Mouse (Mus musculus): ENCODE results near the gene Gm21897.
"Not testable (repeated sequence)": the region's sequence is repeated elsewhere in the genome, so short reads cannot be mapped to it uniquely, and the experiment has no call there.

Gene Gm21897

GRCm38 (mm10) chr16:15317158-15317557 lies at the start of gene Gm21897:
TSS of gene Gm21897 (plus strand) at chr16:15317458.
- DNase-seq = not testable (repeated sequence)

GRCm38 (mm10) chr16:15272291-15272690 lies 45.0 kb upstream of the Gm21897 start:
- no peak for DNase-seq

GRCm38 (mm10) chr16:15277461-15277860 lies 39.8 kb upstream of the Gm21897 start:
- DNase-seq = no peak

- DNase-seq = no peak
These were observed 24.2 kb upstream of the Gm21897 start for GRCm38 (mm10) chr16:15293041-15293440.

- no peak for DNase-seq
These were observed 23.0 kb upstream of the Gm21897 start for GRCm38 (mm10) chr16:15294289-15294688.

- no peak for DNase-seq
These were observed 22.2 kb upstream of the Gm21897 start for GRCm38 (mm10) chr16:15294911-15295659.

GRCm38 (mm10) chr16:15334526-15334925 lies 17.3 kb downstream of the Gm21897 start:
- DNase-seq = no peak

GRCm38 (mm10) chr16:15339051-15339450 lies 21.8 kb downstream of the Gm21897 start:
- no peak for DNase-seq

- DNase-seq = no peak
These were observed 28.8 kb downstream of the Gm21897 start for GRCm38 (mm10) chr16:15346045-15346444.

- no peak for DNase-seq
These were observed 32.1 kb downstream of the Gm21897 start for GRCm38 (mm10) chr16:15349381-15349780.

GRCm38 (mm10) chr16:15351301-15351700 lies 34.0 kb downstream of the Gm21897 start:
- no peak for DNase-seq

- DNase-seq = no peak
These were observed 35.1 kb downstream of the Gm21897 start for GRCm38 (mm10) chr16:15352320-15352719.

- no peak for DNase-seq
These were observed 37.6 kb downstream of the Gm21897 start for GRCm38 (mm10) chr16:15354901-15355300.

GRCm38 (mm10) chr16:15355339-15355738 lies 38.1 kb downstream of the Gm21897 start:
- DNase-seq = no peak

GRCm38 (mm10) chr16:15357766-15358165 lies 40.5 kb downstream of the Gm21897 start:
- no peak for DNase-seq

GRCm38 (mm10) chr16:15359110-15359782 lies 42.0 kb downstream of the Gm21897 start:
- DNase-seq = no peak

GRCm38 (mm10) chr16:15360825-15361224 lies 43.6 kb downstream of the Gm21897 start:
- no peak for DNase-seq
